Mouse (Mus musculus) T-helper 17 cell (primary cell): Measurements from ENCODE around the gene Prr29.

Experiments used
- in situ Hi-C, 2 experiments: fragments of 300-600 bp; cut with MboI, MseI; formaldehyde crosslinking; loops; 1 replicate in 1 of 2; 2 replicates in 1 of 2; pipeline ENCODE4 v1.15.1; 2025; ENCODE audit warnings: high pct_unique_total_duplicates in 2 of 2

The Prr29 gene

DNA sequence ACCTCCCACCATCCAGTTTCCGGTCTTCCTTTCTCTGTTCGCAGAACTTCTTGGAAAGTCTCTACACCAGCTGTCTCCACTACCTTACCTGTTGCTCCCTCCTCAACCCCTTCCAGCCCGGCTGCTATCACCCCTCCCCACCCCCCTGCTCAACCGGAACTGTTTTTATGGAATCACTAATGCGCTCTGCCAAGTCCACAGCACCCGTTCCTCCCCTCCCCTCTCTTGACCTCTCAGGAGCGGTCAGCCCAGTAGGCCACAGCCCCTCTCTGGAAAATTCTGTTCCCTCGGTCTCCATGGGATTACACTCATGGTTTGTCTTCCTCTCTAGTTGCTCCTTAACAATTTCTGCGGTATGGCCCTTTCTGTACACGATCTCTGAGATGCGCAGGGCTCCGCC lies 12.1 kb upstream of the Prr29 start, which contains the start of gene Scn4a:
TSS of gene Scn4a (minus strand) at position 101 of the 400 bp plus-strand sequence.
- in situ Hi-C loops, result no loop called here

DNA sequence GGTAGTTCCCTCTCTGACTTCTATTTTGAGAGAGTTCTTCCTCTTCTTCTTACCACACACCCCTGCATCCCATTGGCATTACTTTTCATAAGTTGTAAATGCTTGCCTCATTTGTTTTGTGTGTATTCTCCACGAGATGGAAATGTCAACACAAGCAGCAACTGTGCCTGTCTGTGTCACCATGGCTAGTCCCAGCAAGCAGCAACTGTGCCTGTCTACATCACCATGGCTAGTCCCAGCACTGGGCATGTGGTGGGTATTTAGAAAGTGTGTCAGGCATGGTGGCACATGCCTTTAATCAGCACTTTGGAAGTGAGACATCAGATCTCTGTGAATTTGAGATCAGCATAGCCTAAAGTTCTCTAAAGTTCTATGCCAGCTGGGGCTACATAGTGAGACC lies 11.1 kb upstream of the Prr29 start:
- in situ Hi-C loops, result no loop called here

DNA sequence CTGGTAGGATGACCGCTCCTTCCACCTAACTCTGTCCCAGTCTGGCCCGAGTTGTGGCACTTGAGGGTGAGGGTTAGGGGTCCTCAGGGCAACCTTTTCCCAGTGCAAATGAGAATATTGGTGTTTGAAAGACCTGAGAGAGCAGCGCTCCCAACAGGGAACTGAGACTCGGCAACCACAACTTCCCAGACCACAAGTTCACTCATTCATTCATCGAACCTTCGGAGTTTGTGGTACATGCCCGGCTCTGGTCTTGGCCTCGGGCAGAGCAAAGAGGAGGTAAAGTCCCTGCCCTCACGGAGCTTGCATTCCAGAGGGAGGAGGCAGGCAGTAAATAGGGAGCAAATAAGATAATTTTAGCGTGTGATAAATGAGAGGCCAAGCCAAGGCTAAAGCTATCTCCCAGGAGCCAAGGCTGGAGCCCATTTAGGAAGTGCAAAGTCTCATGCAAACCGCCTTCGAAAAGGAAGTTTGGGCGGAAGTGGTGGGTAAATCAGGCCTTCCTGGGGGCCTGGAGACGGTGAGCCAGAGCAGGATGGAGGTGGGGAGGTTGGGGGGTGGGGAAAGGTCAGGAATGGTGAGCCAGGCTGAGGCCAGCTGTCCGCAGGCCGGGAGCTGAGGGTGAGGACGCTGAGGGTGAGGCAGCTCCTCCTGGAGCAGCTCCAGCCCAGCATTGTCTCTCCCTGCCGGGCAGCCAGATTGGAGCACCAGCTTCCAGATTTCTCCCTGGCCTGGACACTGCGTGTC lies 9.7 kb upstream of the Prr29 start:
- in situ Hi-C loops, result no loop called here

DNA sequence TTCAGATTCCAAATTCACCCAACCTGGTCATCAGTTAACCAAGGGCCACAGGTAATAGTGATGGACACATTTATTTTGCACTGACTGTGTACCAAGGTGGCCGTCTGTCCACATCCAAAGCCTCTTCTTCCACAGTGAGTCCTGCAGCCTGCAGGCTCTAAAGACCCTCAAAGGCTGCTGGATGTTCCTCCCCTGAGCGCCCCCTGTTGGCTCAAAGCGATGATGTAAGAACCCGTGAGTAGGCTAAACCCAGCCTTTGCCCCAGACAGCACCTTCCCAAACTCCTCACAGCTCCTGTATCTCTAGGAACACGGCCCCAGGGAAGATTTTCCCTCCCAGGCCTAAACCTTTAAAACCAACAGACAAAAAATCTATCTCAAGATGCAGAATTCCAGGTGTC lies 5.9 kb upstream of the Prr29 start:
- in situ Hi-C loops, result no loop called here

DNA sequence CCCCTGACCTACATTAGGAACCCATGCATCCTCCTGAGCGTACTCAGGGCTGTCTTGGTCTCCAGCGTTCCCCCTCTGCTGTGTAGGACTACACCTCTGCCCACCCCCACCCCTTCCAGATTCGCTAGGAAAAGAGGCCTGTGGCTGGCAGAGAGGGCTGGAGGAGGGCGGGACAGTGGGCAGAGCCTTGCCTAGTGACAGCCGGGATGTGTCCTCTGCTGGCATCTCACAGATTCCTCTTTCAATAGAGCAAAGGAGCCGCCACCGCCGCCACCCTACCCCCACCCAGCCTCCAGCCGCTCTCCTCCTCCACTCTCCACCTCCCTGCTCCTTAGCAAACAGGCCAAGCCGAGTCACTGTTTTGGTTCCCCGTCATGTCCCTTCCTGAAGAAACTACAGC lies 560 bp upstream of the Prr29 start:
- in situ Hi-C loops, result no loop called here

DNA sequence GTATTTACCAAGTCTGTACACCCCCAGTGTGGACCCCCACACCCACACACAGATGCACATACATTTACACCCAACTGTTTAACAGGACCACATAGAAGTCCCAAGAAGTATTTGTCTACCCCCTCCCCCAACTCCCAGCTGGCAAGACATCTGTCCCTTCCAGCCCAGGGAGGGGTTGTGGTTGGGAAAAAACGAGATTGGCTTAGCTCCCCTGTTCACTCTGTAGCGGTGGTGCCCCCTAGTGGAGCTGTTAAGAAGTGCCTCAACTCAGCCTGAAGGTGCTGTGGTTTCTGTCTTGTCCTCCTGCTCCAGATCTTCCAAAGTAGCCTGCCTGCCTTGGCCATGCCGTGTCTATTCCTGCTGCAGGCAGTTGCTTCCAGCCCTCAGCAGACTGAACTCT lies 1.0 kb downstream of the Prr29 start:
- in situ Hi-C loops, result no loop called here

DNA sequence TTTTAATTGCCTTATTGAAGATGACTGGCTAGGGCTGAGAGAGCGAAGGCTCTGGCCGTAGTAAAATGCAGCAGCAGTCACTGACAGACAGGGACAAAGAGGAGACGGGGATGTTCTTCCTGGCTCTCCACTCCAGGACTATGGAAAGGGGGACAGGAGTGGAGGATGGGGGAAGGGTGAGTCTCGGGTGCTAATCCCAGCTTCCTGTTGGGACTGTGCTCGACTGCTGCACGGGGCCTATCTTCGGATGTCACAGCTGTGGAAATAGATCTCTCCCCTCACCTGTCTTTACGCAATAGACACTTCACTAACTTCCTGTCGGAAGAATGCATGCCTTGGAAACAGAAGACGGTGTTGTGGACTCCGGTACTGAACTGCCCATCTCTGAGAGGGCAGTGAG lies 8.7 kb downstream of the Prr29 start:
- in situ Hi-C loops, result no loop called here

DNA sequence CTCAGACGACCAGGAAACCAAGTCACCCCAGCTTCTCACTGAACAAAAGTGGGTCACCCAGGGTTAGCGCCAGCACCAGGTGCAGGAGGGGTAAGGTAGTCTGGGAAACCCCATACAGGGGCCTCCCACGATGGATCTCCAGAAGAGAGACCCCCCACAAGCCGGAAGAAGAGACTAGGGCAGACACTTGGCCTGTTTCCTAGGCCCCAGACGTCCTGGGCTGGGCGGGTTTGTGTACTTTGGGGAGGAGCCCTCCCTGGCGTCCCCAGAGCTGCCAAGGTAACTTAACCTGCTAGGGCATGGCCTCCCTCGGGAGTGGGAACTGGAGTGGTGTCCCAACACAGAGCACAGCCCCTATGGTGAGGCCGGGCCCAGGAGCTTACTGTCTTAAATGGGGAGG lies 9.3 kb downstream of the Prr29 start:
- in situ Hi-C loops, result no loop called here

DNA sequence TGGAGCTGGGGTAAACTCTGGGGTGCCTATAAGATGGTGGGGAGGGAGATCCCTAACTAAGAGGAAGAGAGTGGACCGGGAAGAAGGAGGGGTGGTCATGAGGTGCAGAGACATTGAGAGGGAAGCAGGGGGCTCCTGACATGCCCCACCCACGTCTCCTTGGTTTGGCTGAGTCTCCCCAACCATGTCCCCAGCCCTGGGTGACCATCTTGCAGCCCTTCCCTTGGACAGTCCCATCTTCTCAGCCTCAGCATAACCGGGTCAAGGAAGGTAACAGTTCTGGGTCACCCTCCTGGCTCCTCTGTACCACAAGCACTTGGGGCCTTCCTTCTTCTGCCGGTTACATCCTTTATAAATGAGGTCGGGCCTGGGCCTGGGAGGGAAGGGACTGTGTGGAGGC lies 9.7 kb downstream of the Prr29 start:
- in situ Hi-C loops, result no loop called here

DNA sequence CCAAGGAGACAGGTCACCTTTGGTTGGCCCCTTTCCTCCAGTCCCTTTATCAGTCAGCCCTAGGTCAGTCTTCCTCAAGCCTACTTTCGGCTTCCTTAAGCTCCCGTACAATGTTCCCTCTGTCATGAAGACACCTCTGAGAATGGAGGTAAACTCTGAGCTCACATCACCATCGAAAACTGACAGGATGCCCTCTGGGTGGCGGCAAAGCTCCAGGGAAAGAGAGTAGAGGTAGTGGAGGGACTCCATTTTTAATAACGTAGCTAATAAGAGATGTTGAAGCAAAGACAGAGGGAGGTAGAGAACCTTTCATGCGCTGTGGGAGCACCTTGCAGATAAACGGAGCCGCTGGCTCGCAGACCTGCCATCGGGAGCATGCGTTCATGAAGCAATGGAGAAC lies 15.7 kb downstream of the Prr29 start:
- in situ Hi-C loops, result loop anchor here in 1 of 2 experiments (10.0 kb wide), 1 partner anchor 56 kb away; no protein-coding TSS in a partner anchor

DNA sequence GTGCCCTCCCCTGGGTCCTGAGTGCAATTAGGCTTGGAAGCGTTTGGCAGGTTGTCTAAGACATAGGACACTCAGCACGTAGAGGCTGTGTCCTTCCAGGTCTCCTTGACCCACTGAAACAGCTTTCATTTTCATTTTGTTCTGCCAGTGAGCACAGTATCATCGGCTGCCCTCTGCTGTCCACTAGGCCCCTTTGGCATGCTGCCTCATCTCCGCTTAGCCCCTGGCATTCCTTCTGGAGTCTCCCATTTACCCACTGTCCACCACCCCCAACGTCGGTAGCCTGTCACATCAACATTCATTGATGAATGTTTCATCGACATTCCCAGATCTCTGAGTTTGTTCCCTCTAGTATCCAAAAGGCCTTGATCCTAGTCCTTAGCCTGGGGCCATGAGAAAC lies 16.6 kb downstream of the Prr29 start:
- in situ Hi-C loops, result loop anchor here in 1 of 2 experiments (10.0 kb wide), 1 partner anchor 57 kb away; no protein-coding TSS in a partner anchor

DNA sequence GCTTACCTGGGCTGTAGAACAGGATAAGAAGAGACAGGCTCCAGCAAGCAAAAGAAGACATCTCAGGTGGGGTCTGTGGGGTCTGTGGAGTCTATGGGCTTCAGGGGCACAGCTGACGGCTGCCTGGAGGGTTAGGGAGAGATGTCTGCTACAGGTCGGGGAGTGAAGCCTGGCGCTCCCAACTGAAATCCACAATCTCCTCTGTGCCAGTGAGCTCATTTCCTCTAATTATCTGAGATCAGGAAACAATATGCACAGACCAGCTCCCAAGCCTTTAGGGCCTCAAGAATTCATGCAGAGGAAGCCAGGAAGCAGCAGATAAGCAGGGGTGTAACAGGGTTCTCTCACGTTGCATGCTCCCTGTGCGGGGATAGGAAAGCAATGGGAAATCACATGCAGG lies 17.2 kb downstream of the Prr29 start:
- in situ Hi-C loops, result loop anchor here in 1 of 2 experiments (10.0 kb wide), 1 partner anchor 58 kb away; no protein-coding TSS in a partner anchor

DNA sequence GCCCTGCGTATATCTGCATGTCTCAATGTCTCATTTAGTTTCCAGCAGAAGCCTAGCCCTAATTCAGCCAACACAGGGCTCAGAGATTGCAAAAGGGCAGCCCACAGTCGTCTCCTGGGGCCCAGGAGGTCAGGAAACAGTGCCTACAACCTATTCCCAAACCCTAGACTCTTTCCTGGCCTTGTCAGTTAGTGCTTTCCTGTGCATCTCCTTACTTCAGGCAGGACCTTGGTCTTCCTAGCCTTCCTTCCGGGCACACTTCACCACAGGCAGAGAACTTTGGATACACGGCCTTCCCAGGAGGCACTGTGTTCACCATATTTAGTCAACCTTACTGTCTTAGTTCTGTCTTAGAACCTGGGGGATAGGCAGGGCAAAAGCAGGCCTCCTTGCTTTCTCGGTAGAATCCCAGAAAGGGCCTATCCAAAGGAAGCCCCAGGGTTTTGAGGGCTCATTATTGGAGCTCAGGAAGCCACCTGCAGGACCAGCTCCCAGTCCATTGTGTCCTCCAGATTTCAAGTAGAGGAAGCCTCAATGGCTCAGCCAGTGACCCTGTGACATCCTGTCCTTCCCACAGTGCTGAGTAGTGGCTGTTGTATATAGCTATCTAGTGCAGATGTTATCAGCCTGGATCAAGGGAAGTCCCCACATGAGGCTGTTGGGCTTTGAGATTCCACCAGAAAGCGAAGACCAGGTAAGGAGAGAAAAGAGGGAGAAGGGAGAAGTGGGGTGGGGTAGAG lies 17.9 kb downstream of the Prr29 start:
- in situ Hi-C loops, result loop anchor here in 1 of 2 experiments (10.0 kb wide), 1 partner anchor 58 kb away; no protein-coding TSS in a partner anchor

DNA sequence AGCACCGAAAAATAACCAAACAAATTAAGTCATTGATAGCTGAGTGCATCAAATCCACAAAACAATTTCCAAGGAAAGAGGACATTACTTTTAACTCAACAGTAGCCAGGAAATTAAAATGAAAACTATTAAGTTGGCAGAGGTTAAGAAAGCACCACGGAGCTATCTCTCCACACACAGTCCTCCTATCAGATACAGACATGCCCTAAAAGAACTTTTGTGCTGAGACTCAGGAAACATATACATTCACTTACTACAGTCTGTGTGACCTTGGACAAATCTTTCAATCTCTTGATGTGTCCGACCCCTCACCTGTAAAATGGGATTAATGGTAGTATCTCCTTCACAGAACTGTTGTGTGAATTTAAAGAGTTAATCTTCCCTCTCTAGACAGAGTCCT lies 21.1 kb downstream of the Prr29 start:
- in situ Hi-C loops, result loop anchor here in 1 of 2 experiments (10.0 kb wide), 1 partner anchor 62 kb away; no protein-coding TSS in a partner anchor

DNA sequence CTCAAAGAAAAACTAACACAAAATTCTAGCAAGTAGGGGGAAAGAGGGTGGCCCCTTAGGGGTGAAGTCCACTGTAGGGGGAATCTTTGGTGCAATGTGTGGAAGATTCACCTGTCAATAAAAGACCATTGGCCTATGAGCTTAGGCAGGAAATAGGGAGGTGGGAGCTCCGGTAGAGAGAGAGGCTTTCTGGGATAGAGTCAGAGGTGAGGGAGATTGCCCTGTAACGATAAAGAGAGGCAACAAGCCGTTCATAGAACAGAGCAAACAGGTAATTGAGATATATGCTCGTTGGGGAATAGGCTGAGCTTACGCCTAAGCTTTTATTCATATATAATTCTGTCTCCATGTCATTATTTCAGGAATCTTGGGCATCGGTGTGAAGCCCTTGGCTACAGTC lies 21.7 kb downstream of the Prr29 start:
- in situ Hi-C loops, result loop anchor here in 1 of 2 experiments (10.0 kb wide), 1 partner anchor 62 kb away; no protein-coding TSS in a partner anchor

DNA sequence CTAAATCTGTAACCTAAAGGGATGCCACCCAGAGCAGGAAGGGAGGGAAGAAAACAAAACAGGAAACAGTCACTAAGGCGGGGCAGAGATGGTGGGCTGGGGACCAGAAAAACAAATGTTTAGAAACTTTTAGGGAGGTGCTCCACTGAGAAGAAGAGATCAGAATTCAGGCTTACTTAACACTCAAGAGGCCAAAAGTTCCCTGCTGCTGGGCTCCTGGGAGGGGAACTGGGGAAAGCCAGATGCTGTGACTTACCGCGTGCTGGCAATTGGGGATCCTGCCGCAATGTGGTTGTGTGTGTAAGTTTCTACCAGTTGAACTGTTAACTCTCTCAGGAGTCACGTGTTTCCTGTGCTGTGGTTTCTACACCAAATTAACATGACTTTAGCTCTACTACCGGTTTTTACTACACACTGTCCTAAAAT lies 22.5 kb downstream of the Prr29 start, which contains the start of gene Icam2:
TSS of gene Icam2 (minus strand) at position 285 of the 426 bp plus-strand sequence.
- in situ Hi-C loops, result loop anchor here in 1 of 2 experiments (10.0 kb wide), 1 partner anchor 63 kb away; no protein-coding TSS in a partner anchor

DNA sequence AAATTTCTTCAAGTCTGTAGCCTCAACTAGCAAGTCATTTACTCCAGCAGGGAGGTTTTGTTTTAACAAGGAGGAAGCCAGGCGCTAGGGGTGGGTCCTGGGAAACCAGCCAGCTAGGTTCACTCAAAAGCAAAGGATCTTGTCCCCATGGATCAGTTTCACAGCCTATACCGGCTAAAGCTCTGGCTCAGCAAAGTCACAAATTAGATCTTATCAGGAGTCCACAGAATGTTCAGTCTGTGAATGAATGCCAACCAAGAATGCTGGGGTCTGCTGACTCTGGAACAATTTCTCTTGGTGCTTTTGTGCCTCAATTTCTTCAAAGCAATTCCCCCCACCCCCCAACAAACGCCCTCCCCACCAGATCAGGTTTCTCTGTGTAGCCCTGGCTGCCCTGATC lies 24.3 kb downstream of the Prr29 start:
- in situ Hi-C loops, result loop anchor here in 1 of 2 experiments (10.0 kb wide), 1 partner anchor 65 kb away; no protein-coding TSS in a partner anchor

DNA sequence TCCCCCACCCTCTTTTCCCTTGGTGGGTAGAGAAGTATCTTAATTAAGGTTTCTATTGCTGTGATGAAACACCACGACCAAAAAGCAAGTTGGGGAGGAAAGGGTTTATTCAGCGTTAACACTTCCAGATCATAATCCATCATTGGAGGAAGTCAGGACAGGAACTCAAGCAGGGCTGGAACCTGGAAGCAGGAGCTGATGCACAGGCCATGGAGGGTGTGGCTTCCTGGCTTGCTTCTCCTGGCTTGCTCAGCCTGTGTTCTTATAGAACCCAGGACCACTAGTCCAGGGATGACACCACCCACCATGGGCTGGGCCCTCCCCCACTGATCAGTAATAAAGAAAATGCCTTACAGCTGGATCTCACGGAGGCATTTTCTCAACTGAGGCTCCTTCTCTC lies 25.5 kb downstream of the Prr29 start:
- in situ Hi-C loops, result no loop called here

DNA sequence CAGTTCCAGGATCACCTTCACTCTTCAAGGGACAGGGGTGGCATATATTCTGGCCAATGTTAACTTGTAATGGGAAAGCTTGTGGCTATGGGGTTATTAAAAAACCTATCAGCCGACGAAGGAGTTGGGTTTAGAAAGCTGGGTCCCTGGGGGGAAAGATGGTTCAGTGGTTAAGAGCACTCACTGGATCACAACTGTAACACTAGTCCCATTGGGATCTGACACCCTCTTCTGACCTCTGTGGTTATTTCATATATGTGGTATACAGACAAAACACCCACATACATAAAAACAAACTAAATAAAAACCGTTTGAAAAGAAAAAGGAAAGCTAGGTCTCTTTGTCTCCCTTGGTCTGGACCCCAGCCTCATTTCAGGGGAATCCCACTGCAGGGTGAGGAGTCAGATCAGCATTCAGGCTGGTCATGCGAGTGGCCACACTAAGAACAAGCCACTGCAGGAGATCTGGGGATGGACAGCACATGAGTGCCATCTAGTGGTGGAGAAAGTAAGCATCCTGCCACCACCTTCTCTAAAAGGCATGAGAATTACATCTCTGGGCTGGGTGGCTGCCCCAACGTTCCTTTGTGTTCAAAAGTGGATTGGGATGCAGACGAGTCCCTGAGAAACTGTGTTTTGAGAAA lies 26.4 kb downstream of the Prr29 start:
- in situ Hi-C loops, result no loop called here

DNA sequence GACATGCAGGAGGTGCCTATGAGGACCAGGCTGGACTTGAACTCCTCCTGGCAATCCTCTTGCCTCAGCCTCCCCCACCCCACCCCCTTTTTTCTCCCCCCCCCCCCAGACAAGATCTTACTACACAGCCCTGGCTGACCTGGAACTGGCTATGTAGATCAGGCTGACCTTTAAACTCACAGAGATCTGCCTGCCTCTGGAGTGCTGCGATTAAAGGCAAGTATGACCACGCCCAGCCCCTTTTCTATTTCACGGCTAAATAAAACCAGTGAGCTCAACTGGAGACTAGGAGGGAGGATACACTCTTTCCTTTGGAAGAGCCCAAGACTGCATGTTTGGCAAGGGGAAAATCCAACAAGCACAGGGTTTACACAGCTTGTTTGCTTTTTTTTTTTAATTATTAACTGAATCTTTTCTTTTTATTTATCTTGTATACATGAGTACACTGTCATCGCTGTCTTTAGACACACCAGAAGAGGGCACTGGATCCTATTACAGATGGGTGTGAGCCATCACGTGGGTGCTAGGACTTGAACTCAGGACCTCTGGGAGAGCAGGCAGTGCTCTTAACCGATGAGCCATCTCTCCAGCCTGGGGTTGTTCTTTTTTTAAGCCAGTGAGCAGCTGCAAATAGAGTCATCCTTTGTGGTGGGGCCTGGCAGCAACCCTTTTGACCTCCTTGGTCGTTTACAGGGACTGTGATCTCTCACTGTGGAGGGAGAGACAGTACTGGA lies 27.5 kb downstream of the Prr29 start:
- in situ Hi-C loops, result no loop called here

DNA sequence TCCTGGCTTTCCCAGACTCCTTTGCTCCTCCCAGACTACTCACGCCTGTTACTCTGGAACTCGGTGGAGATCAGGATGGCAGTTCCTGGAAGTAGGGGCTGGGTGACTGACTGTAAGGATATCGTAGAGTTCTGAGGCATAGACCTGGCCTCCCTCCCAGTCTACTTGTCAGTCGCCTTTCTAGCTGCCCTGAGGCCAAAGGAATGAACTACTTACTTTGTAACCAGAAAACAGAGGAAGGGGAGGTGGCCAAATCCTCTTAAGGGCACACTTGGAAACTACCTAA lies 28.0 kb downstream of the Prr29 start:
- in situ Hi-C loops, result no loop called here
